In the genomic region with DNA sequence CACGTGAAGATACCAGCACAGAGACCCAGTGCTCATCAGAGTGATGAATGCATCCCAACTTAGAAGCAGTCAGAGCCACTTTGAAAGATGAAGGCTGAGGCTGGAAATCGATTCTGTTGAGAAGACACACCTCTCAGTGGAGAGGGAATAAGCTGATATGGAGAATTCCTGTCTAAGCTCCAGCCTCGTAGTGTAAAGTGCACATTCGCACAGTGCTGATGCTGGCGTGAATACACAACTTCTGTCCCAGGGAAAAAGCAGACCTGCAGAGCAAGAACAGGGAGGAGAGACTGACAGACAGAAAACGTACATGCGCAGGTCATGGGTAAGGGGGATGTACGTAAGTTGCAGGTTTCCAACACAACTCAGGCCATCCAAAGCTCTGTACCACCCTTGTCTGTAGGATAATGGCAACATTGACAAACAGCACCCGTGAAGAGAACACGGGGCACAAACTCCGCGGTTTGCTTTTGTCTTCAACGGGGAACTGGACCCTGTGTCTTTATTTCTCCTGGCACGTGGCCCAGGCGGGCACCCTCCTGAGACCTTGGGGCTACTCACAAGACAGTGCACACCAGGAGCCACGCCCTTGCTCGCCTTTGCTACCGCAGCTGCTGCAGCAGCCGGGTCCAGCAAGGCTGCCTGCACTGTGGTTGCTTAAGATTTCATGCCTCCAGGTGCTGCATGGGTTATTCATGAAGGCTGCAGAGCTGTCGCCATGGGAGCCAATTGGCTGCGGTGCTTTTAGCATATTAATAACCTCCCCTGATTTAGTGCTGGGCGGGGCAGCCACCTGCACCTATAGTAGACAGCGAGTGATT, we compare ENCODE assay signal across 8 mouse cellular contexts.
A peak's percentile ranks its signal among the peaks of the same experiment; 100 is the strongest.
DNase-seq lines count a peak whose midpoint lies in the region; ATAC-seq and TF ChIP-seq lines count a peak whose summit lies in the region.

No protein-coding gene starts in this region.

- H3K4me1 ChIP-seq in heart, postnatal 0 days (ENCODE audit: control insufficient read depth, insufficient read depth): no peaks in the 10 kb centered on the region
- peaks cover 24% of the 10 kb centered on the region for H3K4me1 ChIP-seq in forebrain, embryonic 14.5 days (ENCODE audit: control insufficient read depth, insufficient read depth, low read length)
- H3K4me1 ChIP-seq in kidney, embryonic 15.5 days: peaks cover 12% of the 10 kb centered on the region
- no peaks in the 10 kb centered on the region for H3K4me1 ChIP-seq in stomach, embryonic 16.5 days (ENCODE audit: control insufficient read depth, insufficient read depth, low read length)

- no peaks in the 10 kb centered on the region for H3K36me3 ChIP-seq in heart, postnatal 0 days (replicated peaks; ENCODE audit: control insufficient read depth, insufficient read depth, low read length)
- no peaks in the 10 kb centered on the region for H3K36me3 ChIP-seq in forebrain, embryonic 14.5 days (ENCODE audit: control insufficient read depth, insufficient read depth, low read length)
- no peaks in the 10 kb centered on the region for H3K36me3 ChIP-seq in kidney, embryonic 15.5 days
- no peaks in the 10 kb centered on the region for H3K36me3 ChIP-seq in stomach, embryonic 16.5 days (ENCODE audit: control insufficient read depth, insufficient read depth, low read length)

- ATAC-seq in heart, postnatal 0 days (ENCODE audit: insufficient read depth, low read depth): no peak
- peak; percentile 95 for ATAC-seq in forebrain, embryonic 14.5 days
- ATAC-seq in kidney, embryonic 15.5 days (replicated peaks; ENCODE audit: low FRiP score): peak; percentile 73
- ATAC-seq in stomach, embryonic 16.5 days (ENCODE audit: insufficient read depth, low FRiP score): peak; percentile 56

- H3K4me3 ChIP-seq in heart, postnatal 0 days (ENCODE audit: low read depth, low read length): no peak overlapping the region
- peak overlapping the region; percentile 21 for H3K4me3 ChIP-seq in forebrain, embryonic 14.5 days (ENCODE audit: low read depth, low read length)
- peak overlapping the region; percentile 15; the same call in 1 of the 2 replicates for H3K4me3 ChIP-seq in kidney, embryonic 15.5 days (replicated peaks)
- H3K4me3 ChIP-seq in stomach, embryonic 16.5 days (replicated peaks; ENCODE audit: low read length): peak overlapping the region; percentile 18; the same call in 1 of the 2 replicates

- no peak for TF ChIP-seq CTCF in heart, postnatal 0 days (IDR thresholded peaks at IDR 0.05; ENCODE audit: low read depth)

- H3K9me3 ChIP-seq in heart, postnatal 0 days (replicated peaks; ENCODE audit: control insufficient read depth, low read length): no peaks in the 10 kb centered on the region
- H3K9me3 ChIP-seq in forebrain, embryonic 14.5 days (replicated peaks; ENCODE audit: control insufficient read depth, low read length): no peaks in the 10 kb centered on the region
- H3K9me3 ChIP-seq in kidney, embryonic 15.5 days (replicated peaks): no peaks in the 10 kb centered on the region
- H3K9me3 ChIP-seq in stomach, embryonic 16.5 days (replicated peaks; ENCODE audit: control insufficient read depth, low read length): no peaks in the 10 kb centered on the region

- H3K4me2 ChIP-seq in heart, postnatal 0 days (ENCODE audit: low read depth, low read length): peak overlapping the region; percentile 37
- H3K4me2 ChIP-seq in forebrain, embryonic 14.5 days (ENCODE audit: low read length): peak overlapping the region; percentile 52
- H3K4me2 ChIP-seq in kidney, embryonic 15.5 days: peak overlapping the region; percentile 51
- H3K4me2 ChIP-seq in stomach, embryonic 16.5 days (ENCODE audit: low read depth, low read length): peak overlapping the region; percentile 41

- no peak for TF ChIP-seq EP300 in heart, postnatal 0 days (IDR thresholded peaks at IDR 0.05; ENCODE audit: low read depth)

- 35% methylated on average over 23 of the region's 23 CpGs for WGBS in heart, postnatal 0 days
- WGBS in forebrain, embryonic 14.5 days: 15% methylated on average over 23 of the region's 23 CpGs
- WGBS in kidney, embryonic 15.5 days: 31% methylated on average over 23 of the region's 23 CpGs
- 27% methylated on average over 23 of the region's 23 CpGs for WGBS in stomach, embryonic 16.5 days

- DNase-seq in heart, postnatal 0 days (ENCODE audit: low spot score): no peak
- no peak for DNase-seq in heart, postnatal 4 days
- peak; percentile 91 for DNase-seq in forebrain, embryonic 14.5 days (ENCODE audit: low spot score)
- DNase-seq in mesoderm, embryonic 11.5 days (ENCODE audit: low read depth, low spot score): peak; percentile 74
- no peak for DNase-seq in spleen, postnatal 36 days (ENCODE audit: low spot score in 2 of 2)
- DNase-seq in urinary bladder, adult 2 months (ENCODE audit: low spot score): no peak

- no peak overlapping the region for H3K27ac ChIP-seq in heart, postnatal 0 days (ENCODE audit: low read depth)
- peak overlapping the region; percentile 86 for H3K27ac ChIP-seq in forebrain, embryonic 14.5 days (ENCODE audit: low read depth, low read length)
- no peak overlapping the region for H3K27ac ChIP-seq in kidney, embryonic 15.5 days
- H3K27ac ChIP-seq in stomach, embryonic 16.5 days (ENCODE audit: low read length): no peak overlapping the region

- no peak overlapping the region for H3K9ac ChIP-seq in heart, postnatal 0 days (replicated peaks; ENCODE audit: low read depth, low read length)
- H3K9ac ChIP-seq in forebrain, embryonic 14.5 days (ENCODE audit: low read length): peak overlapping the region; percentile 52; the same call in 1 of the 2 replicates
- H3K9ac ChIP-seq in kidney, embryonic 15.5 days: no peak overlapping the region
- H3K9ac ChIP-seq in stomach, embryonic 16.5 days (ENCODE audit: low read length): no peak overlapping the region

- H3K27me3 ChIP-seq in heart, postnatal 0 days (ENCODE audit: control insufficient read depth, insufficient read depth, low read length): no peaks in the 10 kb centered on the region
- H3K27me3 ChIP-seq in forebrain, embryonic 14.5 days (replicated peaks; ENCODE audit: control insufficient read depth, insufficient read depth, low read length): no peaks in the 10 kb centered on the region
- H3K27me3 ChIP-seq in kidney, embryonic 15.5 days: no peaks in the 10 kb centered on the region
- H3K27me3 ChIP-seq in stomach, embryonic 16.5 days (ENCODE audit: control insufficient read depth, insufficient read depth, low read length): no peaks in the 10 kb centered on the region

Comparison
In these comparisons a context has a peak if more than half of its experiments do, and no peak if none do; other contexts are left out.
1. DNase-seq: peak in forebrain, embryonic 14.5 days (single experiment) and mesoderm, embryonic 11.5 days (single experiment); none in heart, postnatal 0 days (single experiment), heart, postnatal 4 days (single experiment), spleen, postnatal 36 days (0 of 2) and urinary bladder, adult 2 months (single experiment).
2. Peak in every context shown above with its lines, with median percentiles within 50 percentile points of each other: H3K4me2 ChIP-seq.